Mouse (Mus musculus): ENCODE results near the gene Lypd1.

GRCm38 (mm10) chr1:125837507-125837906 lies 75.4 kb downstream of the Lypd1 start:
- TF ChIP-seq CTCF (IDR thresholded peaks at IDR 0.05; ENCODE audit: control insufficient read depth, insufficient read depth, insufficient replicate concordance, low read depth, low read length), result no peak
- no peak for TF ChIP-seq POLR2A (IDR thresholded peaks at IDR 0.05; ENCODE audit: control insufficient read depth, low read depth, low read length)

Data from testis, adult 2 months (tissue).